ENCODE assay signal across 17 mouse cellular contexts in the genomic region with DNA sequence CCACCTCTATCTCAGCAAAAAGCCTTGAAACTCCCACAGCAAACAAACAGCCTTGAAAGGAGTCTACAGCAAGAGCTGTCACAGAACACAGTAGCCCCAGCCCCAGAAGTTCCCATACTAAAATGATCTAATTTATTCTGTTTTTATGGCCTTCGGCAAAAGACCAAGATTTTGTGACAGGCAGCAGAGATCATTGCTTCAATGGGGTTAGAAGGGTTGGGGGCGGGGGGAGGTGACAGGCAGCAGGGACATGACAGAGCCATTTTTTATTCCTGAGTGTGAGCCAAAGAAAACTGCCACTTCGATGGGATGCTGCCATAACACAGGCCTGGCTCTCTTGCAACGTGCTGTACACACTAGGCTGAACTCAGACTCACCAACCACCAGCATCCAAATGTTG.
DNase-seq lines count a peak whose midpoint lies in the region; ATAC-seq and TF ChIP-seq lines count a peak whose summit lies in the region.
"Had no signal": no experiment of that assay in that cellular context is flagged by ENCODE, and none has a peak within 500 bp of the region (broad histone marks: within the 10 kb centered on the region; RNA-seq: fewer than 3 reads in every experiment).

No protein-coding gene starts in this region.

- no peak overlapping the region for H3K4me2 ChIP-seq in hindbrain, postnatal 0 days (ENCODE audit: low read depth, low read length)
- no peak overlapping the region for H3K4me2 ChIP-seq in hindbrain, embryonic 11.5 days (replicated peaks; ENCODE audit: low read depth, low read length)
- no peak overlapping the region for H3K4me2 ChIP-seq in lung, embryonic 15.5 days
- H3K4me2 ChIP-seq: embryonic facial prominence, embryonic 13.5 days; limb, embryonic 13.5 days; liver, embryonic 15.5 days had no signal

- peak; percentile 47; the same call in 1 of the 2 replicates for ATAC-seq in hindbrain, postnatal 0 days
- no peak for ATAC-seq in hindbrain, embryonic 11.5 days (ENCODE audit: low FRiP score)
- peak; percentile 89 for ATAC-seq in lung, embryonic 15.5 days (ENCODE audit: borderline replicate concordance, extremely low read depth, low FRiP score, low TSS enrichment)
- ATAC-seq in frontal cortex, adult (ENCODE audit: low TSS enrichment): no peak
- ATAC-seq: CD4-positive, CD25-positive, alpha-beta regulatory T cell, adult 4 months; hindbrain, embryonic 16.5 days had no signal

- H3K4me3 ChIP-seq in hindbrain, postnatal 0 days (ENCODE audit: low read length): no peak overlapping the region
- no peak overlapping the region for H3K4me3 ChIP-seq in hindbrain, embryonic 11.5 days (ENCODE audit: low read depth, low read length)
- no peak overlapping the region for H3K4me3 ChIP-seq in lung, embryonic 15.5 days
- H3K4me3 ChIP-seq: embryonic facial prominence, embryonic 13.5 days; left cerebral cortex, adult 2 months; limb, embryonic 13.5 days; liver, embryonic 15.5 days; myocyte had no signal

- DNase-seq in hindbrain, postnatal 0 days (ENCODE audit: low spot score): no peak
- no peak for DNase-seq in hindbrain, embryonic 11.5 days (ENCODE audit: low spot score)
- DNase-seq in lung, adult 18-20 months: no peak
- peak; percentile 16 for DNase-seq in brain, embryonic 18.5 days (ENCODE audit: low read depth, low spot score)
- peak; percentile 52 for DNase-seq in kidney, postnatal 10 days
- DNase-seq: cerebellum, adult 11-12 months; heart, postnatal 14 days; right cerebral cortex, adult 18-20 months had no signal

- H3K36me3 ChIP-seq in hindbrain, postnatal 0 days (ENCODE audit: insufficient read depth, low read length): no peaks in the 10 kb centered on the region
- no peaks in the 10 kb centered on the region for H3K36me3 ChIP-seq in hindbrain, embryonic 11.5 days (ENCODE audit: control insufficient read depth, insufficient read depth, low read length)
- H3K36me3 ChIP-seq in lung, embryonic 15.5 days: no peaks in the 10 kb centered on the region
- H3K36me3 ChIP-seq: embryonic facial prominence, embryonic 13.5 days; limb, embryonic 13.5 days; liver, embryonic 15.5 days had no signal

- H3K9ac ChIP-seq in hindbrain, postnatal 0 days (replicated peaks; ENCODE audit: low read length): no peak overlapping the region
- no peak overlapping the region for H3K9ac ChIP-seq in hindbrain, embryonic 11.5 days (ENCODE audit: low read depth, low read length)
- no peak overlapping the region for H3K9ac ChIP-seq in lung, embryonic 15.5 days
- H3K9ac ChIP-seq: embryonic facial prominence, embryonic 13.5 days; limb, embryonic 13.5 days; liver, embryonic 15.5 days had no signal

- no peaks in the 10 kb centered on the region for H3K9me3 ChIP-seq in hindbrain, postnatal 0 days (ENCODE audit: low read length)
- H3K9me3 ChIP-seq in hindbrain, embryonic 11.5 days (ENCODE audit: control insufficient read depth, low read length): no peaks in the 10 kb centered on the region
- no peaks in the 10 kb centered on the region for H3K9me3 ChIP-seq in lung, embryonic 15.5 days
- H3K9me3 ChIP-seq: embryonic facial prominence, embryonic 13.5 days; limb, embryonic 13.5 days; liver, embryonic 15.5 days had no signal

- no peaks in the 10 kb centered on the region for H3K4me1 ChIP-seq in hindbrain, postnatal 0 days (ENCODE audit: insufficient read depth, low read length)
- H3K4me1 ChIP-seq in hindbrain, embryonic 11.5 days (replicated peaks; ENCODE audit: control insufficient read depth, insufficient read depth, low read length): no peaks in the 10 kb centered on the region
- peaks cover 3% of the 10 kb centered on the region; the same call in 1 of the 2 replicates for H3K4me1 ChIP-seq in lung, embryonic 15.5 days
- H3K4me1 ChIP-seq: liver, embryonic 15.5 days had no signal

- no peaks in the 10 kb centered on the region for H3K27me3 ChIP-seq in hindbrain, postnatal 0 days (ENCODE audit: insufficient read depth, low read length)
- H3K27me3 ChIP-seq in hindbrain, embryonic 11.5 days (ENCODE audit: control insufficient read depth, insufficient read depth, low read length): no peaks in the 10 kb centered on the region
- H3K27me3 ChIP-seq in lung, embryonic 15.5 days: no peaks in the 10 kb centered on the region
- H3K27me3 ChIP-seq: embryonic facial prominence, embryonic 13.5 days; limb, embryonic 13.5 days; liver, embryonic 15.5 days had no signal

- 64% methylated on average over 4 of the region's 4 CpGs for WGBS in hindbrain, postnatal 0 days
- WGBS in hindbrain, embryonic 11.5 days: 88% methylated on average over 4 of the region's 4 CpGs
- 49% methylated on average over 4 of the region's 4 CpGs for WGBS in lung, embryonic 15.5 days

- no peak for TF ChIP-seq CTCF in hindbrain, postnatal 0 days (IDR thresholded peaks at IDR 0.05; ENCODE audit: low read depth)

- no peak overlapping the region for H3K27ac ChIP-seq in hindbrain, postnatal 0 days
- H3K27ac ChIP-seq in hindbrain, embryonic 11.5 days (ENCODE audit: low read depth, low read length): no peak overlapping the region
- no peak overlapping the region for H3K27ac ChIP-seq in lung, embryonic 15.5 days
- H3K27ac ChIP-seq: embryonic facial prominence, embryonic 13.5 days; left cerebral cortex, adult 2 months; limb, embryonic 13.5 days; liver, embryonic 15.5 days had no signal

Comparison
In these comparisons a context has a peak if more than half of its experiments do, and no peak if none do; other contexts are left out.
1. ATAC-seq: peak in hindbrain, postnatal 0 days (single experiment) and lung, embryonic 15.5 days (single experiment); none in hindbrain, embryonic 11.5 days (single experiment) and frontal cortex, adult (single experiment).
2. DNase-seq: peak in brain, embryonic 18.5 days (single experiment) and kidney, postnatal 10 days (single experiment); none in hindbrain, postnatal 0 days (single experiment), hindbrain, embryonic 11.5 days (single experiment) and lung, adult 18-20 months (0 of 2).